Mouse (Mus musculus) heart, adult 2 months (tissue): ENCODE data around the gene Junb.

Experiments used
- CTCF ChIP-seq: fragments of 200-600 bp; IDR thresholded peaks from 2 replicates; pipeline ENCODE4 v1.8.1; 2022; ENCODE audit warnings: antibody characterized with exemption, mild to moderate bottlenecking, moderate library complexity
- EP300 ChIP-seq: fragments of 200-500 bp; IDR thresholded peaks from 2 replicates; pipeline ENCODE4 v1.6.1; 2011; ENCODE audit warnings: low read depth, low read length, control low read depth; ENCODE audit not compliant: insufficient read depth

DNA sequence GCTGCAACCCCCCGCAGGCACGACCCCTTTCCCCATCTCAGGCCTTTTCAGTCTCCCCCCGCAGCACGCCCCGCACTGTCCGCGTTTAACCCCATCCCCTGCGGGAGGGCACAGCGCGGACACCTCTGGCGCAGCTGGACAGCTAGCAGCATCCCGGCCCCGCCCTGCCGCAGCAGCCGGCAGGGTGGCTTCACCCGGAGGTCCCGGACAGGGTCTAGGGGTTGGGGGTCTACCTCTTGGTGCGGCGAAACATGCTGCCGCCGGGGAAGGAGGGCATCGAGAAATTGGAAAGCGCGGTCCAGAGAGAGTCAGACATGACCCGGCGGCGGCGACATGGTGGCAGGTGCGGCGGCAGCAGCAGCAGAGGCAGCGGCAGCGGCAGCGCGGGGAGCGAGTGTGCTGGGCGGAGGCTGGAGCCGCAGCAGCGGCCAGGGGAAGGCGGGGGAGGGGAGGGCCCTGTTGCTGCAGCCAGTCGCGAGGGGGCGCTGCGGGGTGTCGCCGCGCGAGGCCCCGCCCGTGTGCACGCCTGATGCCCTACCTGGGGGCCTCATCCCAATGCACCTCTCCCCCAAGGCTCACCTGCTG, 41.5 kb downstream of the Junb start, which contains the start of gene Mast1:
- TF ChIP-seq CTCF (peak; percentile 78), EP300 (no peak)
